Mouse (Mus musculus) hindbrain, postnatal 0 days (tissue): ENCODE measurements at regions not wholly inside any gene's neighbourhood (a gene's known extent, or its start where the extent isn't known, plus 50 kb on each side); places are given as distances from the start of the nearest gene placed in this dataset.

Experiments
- ATAC-seq: fragments of 200-750 bp; cut with Nextera tagmentation; 2 replicates; pipeline ENCODE4 v1.8.0; 2017; ENCODE audit warnings: mild to moderate bottlenecking, moderate TSS enrichment, moderate library complexity
- DNase-seq: peaks from one replicate; pipeline ENCODE4 v3.0.0-alpha.2; 2015; ENCODE audit warnings: low spot score
- H3K27ac ChIP-seq: fragments of 300-500 bp; sonication (generic); 2 replicates; pipeline ENCODE4 v1.5.1; 2014; ENCODE audit warnings: mild to moderate bottlenecking
- H3K27me3 ChIP-seq: fragments of 300-500 bp; sonication (generic); 2 replicates; pipeline ENCODE4 v1.6.1; 2014; ENCODE audit warnings: low read length, mixed read lengths; ENCODE audit not compliant: insufficient read depth
- H3K36me3 ChIP-seq: fragments of 300-500 bp; sonication (generic); 2 replicates; pipeline ENCODE4 v1.6.1; 2014; ENCODE audit warnings: low read length, mixed read lengths; ENCODE audit not compliant: insufficient read depth
- H3K4me1 ChIP-seq: fragments of 300-500 bp; sonication (generic); 2 replicates; pipeline ENCODE4 v1.6.1; 2014; ENCODE audit warnings: antibody characterized with exemption, low read length, mixed read lengths; ENCODE audit not compliant: insufficient read depth
- H3K4me2 ChIP-seq: fragments of 300-500 bp; sonication (generic); 2 replicates; pipeline ENCODE4 v1.6.1; 2014; ENCODE audit warnings: low read depth, mild to moderate bottlenecking, low read length, moderate library complexity, mixed read lengths
- H3K4me3 ChIP-seq: fragments of 300-500 bp; sonication (generic); 2 replicates; pipeline ENCODE4 v1.5.1; 2014; ENCODE audit warnings: low read length
- H3K9ac ChIP-seq: fragments of 300-500 bp; sonication (generic); replicated peaks from 2 replicates; pipeline ENCODE4 v1.6.1; 2014; ENCODE audit warnings: mild to moderate bottlenecking, low read length, moderate library complexity, mixed read lengths
- H3K9me3 ChIP-seq: fragments of 300-500 bp; sonication (generic); 2 replicates; pipeline ENCODE4 v1.6.1; 2016; ENCODE audit warnings: low read length, mixed read lengths
- CTCF ChIP-seq: IDR thresholded peaks from 2 replicates; pipeline ENCODE4 v1.5.1; 2016; ENCODE audit warnings: antibody characterized with exemption, control low read depth, low read depth
- WGBS: fragments of 180-500 bp; shearing (Covaris S2); extraction: QIAGEN DNeasy Blood & Tissue Kit; methylation state at CpG from one replicate; pipeline ENCODE4 v1.1.7; 2014; 5-methylcytosine and 5-hydroxymethylcytosine counted together

- Histone ChIP-seq H3K27me3 (no peaks in the 10 kb centered on the region), H3K36me3 (no peaks in the 10 kb centered on the region), H3K4me3 (no peak overlapping the region), H3K9ac (no peak overlapping the region), H3K9me3 (no peaks in the 10 kb centered on the region), H3K4me1 (0 out of 2 replicates have a peak, but pooled peaks cover 4% of the 10 kb centered on the region), H3K27ac (peak overlapping the region; percentile 15; the same call in 1 of the 2 replicates), H3K4me2 (no peak overlapping the region)
- ATAC-seq (no peak), DNase-seq (no peak)
- TF ChIP-seq CTCF = no peak
- 35% methylated on average over 3 of the region's 3 CpGs for WGBS
These were observed 65.7 kb upstream of the Wdr11 start for GRCm38 (mm10) chr7:129525985-129526384.

GRCm38 (mm10) chr7:129528263-129528662 is 63.4 kb upstream of the Wdr11 start:
- Histone ChIP-seq H3K9me3 (no peaks in the 10 kb centered on the region), H3K36me3 (no peaks in the 10 kb centered on the region), H3K27ac (no peak overlapping the region), H3K4me1 (0 out of 2 replicates have a peak, but pooled peaks cover 4% of the 10 kb centered on the region), H3K27me3 (no peaks in the 10 kb centered on the region), H3K9ac (no peak overlapping the region), H3K4me3 (no peak overlapping the region), H3K4me2 (no peak overlapping the region)
- no peak for TF ChIP-seq CTCF
- no peak for DNase-seq
- WGBS = 75% methylated on average over 6 of the region's 6 CpGs
- ATAC-seq = no peak

GRCm38 (mm10) chr7:129533366-129533905 is 58.2 kb upstream of the Wdr11 start:
- no peak for TF ChIP-seq CTCF
- Histone ChIP-seq H3K4me3 (no peak overlapping the region), H3K4me1 (0 out of 2 replicates have a peak, but pooled peaks cover 4% of the 10 kb centered on the region), H3K36me3 (no peaks in the 10 kb centered on the region), H3K9ac (no peak overlapping the region), H3K27ac (no peak overlapping the region), H3K27me3 (no peaks in the 10 kb centered on the region), H3K4me2 (no peak overlapping the region), H3K9me3 (no peaks in the 10 kb centered on the region)
- peak; percentile 30 for DNase-seq
- ATAC-seq = 0 out of 2 replicates have a peak, but pooled peaks have one; percentile 27
- 59% methylated on average over 6 of the region's 6 CpGs for WGBS
